Mouse (Mus musculus) cerebellum, adult 9-11 months (tissue): ENCODE data around the gene Phkb.
"Not testable (repeated sequence)": the region's sequence is repeated elsewhere in the genome, so short reads cannot be mapped to it uniquely, and the experiment has no call there.

Experiments
- DNase-seq: peaks from one replicate; pipeline ENCODE4 v3.0.0; 2022

Phkb gene

GRCm38 (mm10) chr8:85840657-85841488 lies at the start of gene Phkb, which contains the start of gene Itfg1:
Gene Phkb (plus strand): TSS chr8:85840959.
Gene Itfg1 (minus strand): TSS chr8:85840921.
- peak; percentile 87 for DNase-seq

- DNase-seq, result not testable (repeated sequence)
These were observed 44.4 kb upstream of the Phkb start for GRCm38 (mm10) chr8:85796392-85796791.

- DNase-seq, result no peak
These were observed 40.6 kb upstream of the Phkb start for GRCm38 (mm10) chr8:85800164-85800563.

- DNase-seq, result no peak
These were observed 39.4 kb upstream of the Phkb start for GRCm38 (mm10) chr8:85801408-85801807.

GRCm38 (mm10) chr8:85813621-85814020 lies 27.1 kb upstream of the Phkb start:
- no peak for DNase-seq

GRCm38 (mm10) chr8:85839916-85840656 lies 673 bp upstream of the Phkb start:
- DNase-seq, result no peak

- peak; percentile 16 for DNase-seq
These were observed 683 bp downstream of the Phkb start for GRCm38 (mm10) chr8:85841489-85841795.

GRCm38 (mm10) chr8:85845887-85846286 lies 5.1 kb downstream of the Phkb start:
- no peak for DNase-seq

GRCm38 (mm10) chr8:85854220-85855123 lies 13.7 kb downstream of the Phkb start:
- DNase-seq, result no peak

- DNase-seq, result not testable (repeated sequence)
These were observed 16.6 kb downstream of the Phkb start for GRCm38 (mm10) chr8:85857227-85857896.

- DNase-seq, result no peak
These were observed 19.9 kb downstream of the Phkb start for GRCm38 (mm10) chr8:85860612-85861011.

- no peak for DNase-seq
These were observed 21.6 kb downstream of the Phkb start for GRCm38 (mm10) chr8:85862381-85862780.

- DNase-seq, result no peak
These were observed 30.9 kb downstream of the Phkb start for GRCm38 (mm10) chr8:85871660-85872059.

- no peak for DNase-seq
These were observed 37.2 kb downstream of the Phkb start for GRCm38 (mm10) chr8:85877976-85878375.

- DNase-seq, result no peak
These were observed 38.9 kb downstream of the Phkb start for GRCm38 (mm10) chr8:85879624-85880023.

GRCm38 (mm10) chr8:85884811-85885210 lies 44.1 kb downstream of the Phkb start:
- no peak for DNase-seq

- DNase-seq, result no peak
These were observed 56.9 kb downstream of the Phkb start for GRCm38 (mm10) chr8:85897636-85898035.

- DNase-seq, result no peak
These were observed 84.2 kb downstream of the Phkb start for GRCm38 (mm10) chr8:85924991-85925390.

GRCm38 (mm10) chr8:85925574-85925973 lies 84.8 kb downstream of the Phkb start:
- no peak for DNase-seq

GRCm38 (mm10) chr8:85926107-85926506 lies 85.3 kb downstream of the Phkb start:
- DNase-seq, result peak; percentile 4

GRCm38 (mm10) chr8:85936148-85936547 lies 95.4 kb downstream of the Phkb start:
- DNase-seq, result no peak

- DNase-seq, result no peak
These were observed 96.6 kb downstream of the Phkb start for GRCm38 (mm10) chr8:85937343-85937742.

- no peak for DNase-seq
These were observed 104.1 kb downstream of the Phkb start for GRCm38 (mm10) chr8:85944820-85945219.
